Comparison of ENCODE assay signal across 8 mouse cellular contexts in the genomic region with DNA sequence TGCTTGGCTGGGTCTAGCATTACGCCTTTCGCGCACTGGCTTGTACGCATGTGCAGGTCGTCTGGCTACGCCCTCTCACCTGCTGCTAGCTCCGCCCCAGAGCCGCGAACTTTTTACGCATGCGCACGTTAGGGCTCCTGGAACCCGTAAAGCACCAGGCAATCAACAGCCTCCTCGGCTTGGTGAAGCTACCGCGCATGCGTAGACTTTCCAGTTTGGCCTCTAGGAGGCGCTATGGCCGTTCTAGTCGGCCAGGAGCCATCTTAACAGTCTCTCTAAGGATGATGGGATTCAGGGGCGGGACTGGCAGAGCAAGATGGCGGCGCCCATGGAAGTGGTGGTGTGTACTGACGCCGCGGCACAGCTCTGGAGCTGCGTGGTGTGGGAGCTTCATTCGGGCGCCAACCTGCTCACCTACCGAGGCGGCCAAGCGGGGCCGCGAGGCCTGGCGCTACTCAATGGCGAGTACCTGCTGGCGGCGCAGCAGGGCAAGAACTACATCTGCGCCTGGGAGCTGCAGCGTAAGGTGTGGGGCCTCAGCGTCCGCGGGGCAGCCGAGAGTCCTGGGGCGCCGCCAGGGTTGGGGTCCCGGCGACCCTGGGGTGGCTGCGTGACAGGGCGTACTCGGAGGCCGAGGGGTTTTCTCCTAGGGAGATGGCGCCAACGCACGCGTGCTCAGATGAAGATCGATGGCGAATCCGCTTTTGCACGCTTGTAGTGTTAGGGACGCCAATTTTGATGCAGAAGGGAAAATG. TPM values are rescaled to one million over a fixed set of nuclear protein-coding genes. Genes with fewer than 3 reads are reported as not detected.
A peak's percentile ranks its signal among the peaks of the same experiment; 100 is the strongest.
DNase-seq lines count a peak whose midpoint lies in the region; ATAC-seq and TF ChIP-seq lines count a peak whose summit lies in the region.

Gene Wdr18, plus strand, starts transcription at position 306 of the 755 bp plus-strand sequence.

- H3K9me3 ChIP-seq in embryonic facial prominence, embryonic 14.5 days (ENCODE audit: control insufficient read depth, low read length) = no peaks in the 10 kb centered on the region
- H3K9me3 ChIP-seq in limb, embryonic 13.5 days = no peaks in the 10 kb centered on the region
- no peaks in the 10 kb centered on the region for H3K9me3 ChIP-seq in midbrain, embryonic 16.5 days (replicated peaks; ENCODE audit: control insufficient read depth, low read length, poor library complexity, severe bottlenecking)

- WGBS in embryonic facial prominence, embryonic 14.5 days = under 1% methylated on average over 48 of the region's 61 CpGs
- WGBS in heart, adult 2 months = under 1% methylated on average over 61 of the region's 61 CpGs
- under 1% methylated on average over 61 of the region's 61 CpGs for WGBS in limb, embryonic 13.5 days
- under 1% methylated on average over 61 of the region's 61 CpGs for WGBS in midbrain, embryonic 16.5 days

- TF ChIP-seq POLR2A in heart, adult 2 months (IDR thresholded peaks at IDR 0.05; ENCODE audit: insufficient read depth, low read depth, low read length) = peak; percentile 70

- H3K4me3 ChIP-seq in embryonic facial prominence, embryonic 14.5 days (ENCODE audit: low read depth, low read length) = peak within 1 kb of the TSS; percentile 99
- peak within 1 kb of the TSS; percentile 95 for H3K4me3 ChIP-seq in heart, adult 2 months
- H3K4me3 ChIP-seq in limb, embryonic 13.5 days = peak within 1 kb of the TSS; percentile 100
- H3K4me3 ChIP-seq in midbrain, embryonic 16.5 days (ENCODE audit: low read depth, low read length) = peak within 1 kb of the TSS; percentile 81

- peak; percentile 100 for DNase-seq in 3T3-L1 (ENCODE audit: low read depth, low spot score)
- DNase-seq in adrenal gland, postnatal 4 days (ENCODE audit: low spot score in 2 of 2) = peak; percentile 97 to 99
- DNase-seq in embryonic facial prominence, embryonic 14.5 days (ENCODE audit: low spot score) = peak; percentile 99
- DNase-seq in heart, adult 2 months = peak; percentile 98 to 99
- peak; percentile 100 for DNase-seq in kidney, adult 8-10 months
- DNase-seq in spleen, postnatal 10 days (ENCODE audit: low spot score in 2 of 2) = peak; percentile 99 to 100

- peak; percentile 96 for ATAC-seq in embryonic facial prominence, embryonic 14.5 days (ENCODE audit: low read depth)
- peak; percentile 95 for ATAC-seq in limb, embryonic 13.5 days (ENCODE audit: low FRiP score, low read depth)
- ATAC-seq in midbrain, embryonic 16.5 days = peak; percentile 97

- H3K9ac ChIP-seq in embryonic facial prominence, embryonic 14.5 days (ENCODE audit: low read depth, low read length) = peak within 1 kb of the TSS; percentile 85
- peak within 1 kb of the TSS; percentile 72 for H3K9ac ChIP-seq in heart, adult 2 months (ENCODE audit: low read depth, low read length)
- peak within 1 kb of the TSS; percentile 89 for H3K9ac ChIP-seq in limb, embryonic 13.5 days
- H3K9ac ChIP-seq in midbrain, embryonic 16.5 days (ENCODE audit: low read depth, low read length) = peak within 1 kb of the TSS; percentile 78

- intact Hi-C loops in heart, adult 2 months (cut with DNase I) = loop anchor here (1.0 to 2.0 kb wide), 3 partner anchors 23 to 181 kb away; partner anchors contain the start of gene Cbarp

- H3K4me1 ChIP-seq in embryonic facial prominence, embryonic 14.5 days (ENCODE audit: control insufficient read depth, insufficient read depth, low read length) = peaks cover 6% of the 10 kb centered on the region
- peaks cover 5% of the 10 kb centered on the region; the same call in 1 of the 2 replicates for H3K4me1 ChIP-seq in heart, adult 2 months (ENCODE audit: control insufficient read depth, insufficient read depth, low read length)
- peaks cover 16% of the 10 kb centered on the region for H3K4me1 ChIP-seq in limb, embryonic 13.5 days
- H3K4me1 ChIP-seq in midbrain, embryonic 16.5 days (ENCODE audit: control insufficient read depth, insufficient read depth, low read length) = peaks cover 7% of the 10 kb centered on the region

- peak; percentile 74; the same call in 1 of the 2 replicates for TF ChIP-seq EP300 in heart, adult 2 months (IDR thresholded peaks at IDR 0.05; ENCODE audit: insufficient read depth, low read depth, low read length)

- H3K36me3 ChIP-seq in embryonic facial prominence, embryonic 14.5 days (ENCODE audit: control insufficient read depth, insufficient read depth, low read length) = peaks cover 27% of the 10 kb centered on the region
- no peaks in the 10 kb centered on the region for H3K36me3 ChIP-seq in heart, adult 2 months (ENCODE audit: control insufficient read depth, insufficient read depth, low read length)
- peaks cover 34% of the 10 kb centered on the region for H3K36me3 ChIP-seq in limb, embryonic 13.5 days
- H3K36me3 ChIP-seq in midbrain, embryonic 16.5 days (ENCODE audit: control insufficient read depth, insufficient read depth, low read length) = peaks cover 6% of the 10 kb centered on the region; the same call in 1 of the 2 replicates

- peak within 1 kb of the TSS; percentile 87 for H3K4me2 ChIP-seq in embryonic facial prominence, embryonic 14.5 days (ENCODE audit: low read depth, low read length)
- peak within 1 kb of the TSS; percentile 93 for H3K4me2 ChIP-seq in limb, embryonic 13.5 days (replicated peaks)
- H3K4me2 ChIP-seq in midbrain, embryonic 16.5 days (ENCODE audit: low read length) = peak within 1 kb of the TSS; percentile 64

- H3K27ac ChIP-seq in embryonic facial prominence, embryonic 14.5 days (replicated peaks; ENCODE audit: low read depth, low read length) = peak within 1 kb of the TSS; percentile 74; the same call in 1 of the 2 replicates
- peak within 1 kb of the TSS; percentile 78 for H3K27ac ChIP-seq in heart, adult 2 months
- peak within 1 kb of the TSS; percentile 74 for H3K27ac ChIP-seq in limb, embryonic 13.5 days
- peak within 1 kb of the TSS; percentile 75 for H3K27ac ChIP-seq in midbrain, embryonic 16.5 days (ENCODE audit: low read length)

- no peaks in the 10 kb centered on the region for H3K79me2 ChIP-seq in heart, adult 2 months (replicated peaks; ENCODE audit: control insufficient read depth, insufficient read depth, low read length)

- peak; percentile 91 for TF ChIP-seq CTCF in heart, adult 2 months (IDR thresholded peaks at IDR 0.05)

- H3K27me3 ChIP-seq in embryonic facial prominence, embryonic 14.5 days (replicated peaks; ENCODE audit: control insufficient read depth, insufficient read depth, low read length) = no peaks in the 10 kb centered on the region
- no peaks in the 10 kb centered on the region for H3K27me3 ChIP-seq in heart, adult 2 months (ENCODE audit: control insufficient read depth, insufficient read depth, low read length)
- no peaks in the 10 kb centered on the region for H3K27me3 ChIP-seq in limb, embryonic 13.5 days
- H3K27me3 ChIP-seq in midbrain, embryonic 16.5 days (ENCODE audit: control insufficient read depth, insufficient read depth, low read depth, low read length) = no peaks in the 10 kb centered on the region

RNA-seq across cellular contexts. Expression of gene Wdr18, which starts in this region (rescaled TPM):
- total RNA-seq in adrenal gland, postnatal 4 days (2021) = 10 to 100 TPM; 42.6 to 45.3 TPM
- polyA plus RNA-seq in embryonic facial prominence, embryonic 14.5 days (2014; fragmentation: Nextera tagmentation; extraction: Ambion mirVana) = 97.4 and 100 TPM in 2 replicates
- 10 to 100 TPM; 27.8 to 29.4 TPM for total RNA-seq in heart, adult 2 months (2021)
- polyA plus RNA-seq in heart, adult 2 months (2012; rRNA removed) = 31.7 and 32.2 TPM in 2 replicates
- 105 and 106 TPM in 2 replicates for polyA plus RNA-seq in limb, embryonic 13.5 days (2015; fragmentation: Nextera tagmentation; extraction: Ambion mirVana)
- polyA plus RNA-seq in midbrain, embryonic 16.5 days (2015; fragmentation: Nextera tagmentation; extraction: Ambion mirVana) = 79.5 and 89.4 TPM in 2 replicates

Comparison
In these comparisons a context has a peak if more than half of its experiments do, and no peak if none do; other contexts are left out.
1. Peak in every context shown above with its lines: DNase-seq, ATAC-seq, H3K4me3 ChIP-seq and H3K27ac ChIP-seq.